Mouse (Mus musculus) liver, adult 2 months (tissue): ENCODE data around the gene Uqcrc1. TPM values are rescaled to one million over a fixed set of nuclear protein-coding genes. Genes with fewer than 3 reads are reported as not detected.
A peak's percentile ranks its signal among the peaks of the same experiment; 100 is the strongest.

Experiments
- DNase-seq: peaks from one replicate; pipeline ENCODE4 v3.0.0-alpha.2; 2011; ENCODE audit warnings: low read depth, low spot score; ENCODE audit errors: extremely low read depth
- H3K27ac ChIP-seq: fragments of 200-500 bp; replicated peaks from 2 replicates; pipeline ENCODE4 v1.5.1; 2012; ENCODE audit warnings: low read depth, mild to moderate bottlenecking, control low read depth, inconsistent platforms, low read length; ENCODE audit not compliant: insufficient read depth
- H3K27me3 ChIP-seq: fragments of 200-500 bp; 2 replicates; pipeline ENCODE4 v1.6.1; 2012; ENCODE audit warnings: mild to moderate bottlenecking, moderate library complexity, low read length, inconsistent platforms; ENCODE audit not compliant: control insufficient read depth, insufficient read depth
- H3K36me3 ChIP-seq: fragments of 200-500 bp; 2 replicates; pipeline ENCODE4 v1.6.1; 2012; ENCODE audit warnings: low read length, inconsistent platforms; ENCODE audit not compliant: control insufficient read depth, insufficient read depth
- H3K4me1 ChIP-seq: fragments of 200-500 bp; 2 replicates; pipeline ENCODE4 v1.6.1; 2011; ENCODE audit warnings: low read length; ENCODE audit not compliant: control insufficient read depth, insufficient read depth
- H3K4me3 ChIP-seq: fragments of 200-500 bp; 2 replicates; pipeline ENCODE4 v1.5.1; 2011; ENCODE audit warnings: low read depth, mild to moderate bottlenecking, control low read depth, low read length, moderate library complexity; ENCODE audit not compliant: insufficient read depth
- H3K79me2 ChIP-seq: fragments of 200-500 bp; 2 replicates; pipeline ENCODE4 v1.6.1; 2012; ENCODE audit warnings: inconsistent platforms, mild to moderate bottlenecking, low read length, moderate library complexity; ENCODE audit not compliant: control insufficient read depth, insufficient read depth
- H3K9ac ChIP-seq: fragments of 200-500 bp; 2 replicates; pipeline ENCODE4 v1.6.1; 2012; ENCODE audit warnings: low read depth, mild to moderate bottlenecking, control low read depth, inconsistent platforms, low read length
- CTCF ChIP-seq: fragments of 200-500 bp; IDR thresholded peaks from 2 replicates; pipeline ENCODE4 v1.5.1; 2011; ENCODE audit warnings: low read depth, low read length, control low read depth
- POLR2A ChIP-seq: fragments of 200-500 bp; IDR thresholded peaks from 2 replicates; pipeline ENCODE4 v1.6.1; 2011; ENCODE audit warnings: low read length, control low read depth; ENCODE audit not compliant: insufficient read depth; ENCODE audit errors: extremely low read depth
- WGBS: fragments of 180-500 bp; shearing (Covaris S2); methylation state at CpG from one replicate; pipeline ENCODE4 v1.1.7; 2018; 5-methylcytosine and 5-hydroxymethylcytosine counted together
- polyA plus RNA-seq: library from polyadenylated mRNA; depleted of rRNA; stranded (reverse); fragments of >200 nt; gene quantifications from 2 replicates; pipeline ENCODE4 v1.2.3, GENCODE M21; 2012
- total RNA-seq: library from RNA; depleted of rRNA; stranded (reverse); fragments of >200 nt; gene quantifications from 2 replicates; pipeline ENCODE4 v1.2.3, GENCODE M21; 2014

Gene Uqcrc1
- total and polyA plus RNA-seq, 2 experiments, result 323 to 677 TPM

GRCm38 (mm10) chr9:108925897-108926296 lies 10.5 kb upstream of the Uqcrc1 start:
- H3K27ac ChIP-seq, result no peak overlapping the region
- DNase-seq, result peak; percentile 60
- H3K9ac ChIP-seq, result no peak overlapping the region
- peaks cover 2% of the 10 kb centered on the region; the same call in 1 of the 2 replicates for H3K27me3 ChIP-seq
- H3K4me3 ChIP-seq, result no peak overlapping the region
- no peak for TF ChIP-seq CTCF
- no peaks in the 10 kb centered on the region for H3K36me3 ChIP-seq
- no peaks in the 10 kb centered on the region for H3K79me2 ChIP-seq
- H3K4me1 ChIP-seq, result no peaks in the 10 kb centered on the region; the same call in 1 of the 2 replicates
- 21% methylated on average over 8 of the region's 8 CpGs for WGBS

GRCm38 (mm10) chr9:108928424-108928823 lies 8.0 kb upstream of the Uqcrc1 start:
- Histone ChIP-seq H3K27ac (no peak overlapping the region), H3K4me1 (no peaks in the 10 kb centered on the region; the same call in 1 of the 2 replicates), H3K36me3 (no peaks in the 10 kb centered on the region), H3K9ac (no peak overlapping the region), H3K79me2 (no peaks in the 10 kb centered on the region), H3K4me3 (no peak overlapping the region), H3K27me3 (no peaks in the 10 kb centered on the region)
- DNase-seq, result no peak
- WGBS, result 91% methylated on average over 3 of the region's 3 CpGs
- TF ChIP-seq POLR2A (no peak), CTCF (no peak)

GRCm38 (mm10) chr9:108935991-108936390 lies 442 bp upstream of the Uqcrc1 start:
- 9% methylated on average over 3 of the region's 3 CpGs for WGBS
- Histone ChIP-seq H3K27me3 (no peaks in the 10 kb centered on the region), H3K79me2 (peaks cover 22% of the 10 kb centered on the region; the same call in 1 of the 2 replicates), H3K27ac (no peak overlapping the region), H3K4me1 (no peaks in the 10 kb centered on the region), H3K4me3 (no peak overlapping the region), H3K9ac (no peak overlapping the region), H3K36me3 (peaks cover 23% of the 10 kb centered on the region)
- no peak for TF ChIP-seq POLR2A
- TF ChIP-seq CTCF, result no peak
- no peak for DNase-seq

- Histone ChIP-seq H3K79me2 (peaks cover 3% of the 10 kb centered on the region; the same call in 1 of the 2 replicates), H3K4me3 (no peak overlapping the region), H3K9ac (no peak overlapping the region), H3K27ac (no peak overlapping the region), H3K4me1 (0 out of 2 replicates have a peak, but pooled peaks cover 2% of the 10 kb centered on the region), H3K27me3 (no peaks in the 10 kb centered on the region), H3K36me3 (peaks cover 68% of the 10 kb centered on the region)
- WGBS, result 83% methylated on average over 9 of the region's 9 CpGs
- no peak for DNase-seq
- no peak for TF ChIP-seq POLR2A
- TF ChIP-seq CTCF, result no peak
Observed at GRCm38 (mm10) chr9:108945111-108945510, 8.7 kb downstream of the Uqcrc1 start.

GRCm38 (mm10) chr9:108945608-108946007 lies 9.2 kb downstream of the Uqcrc1 start:
- no peak overlapping the region for H3K9ac ChIP-seq
- H3K36me3 ChIP-seq, result peaks cover 65% of the 10 kb centered on the region
- no peak overlapping the region for H3K4me3 ChIP-seq
- DNase-seq, result no peak
- no peak for TF ChIP-seq POLR2A
- no peak for TF ChIP-seq CTCF
- no peaks in the 10 kb centered on the region for H3K27me3 ChIP-seq
- peaks cover 3% of the 10 kb centered on the region; the same call in 1 of the 2 replicates for H3K79me2 ChIP-seq
- 92% methylated on average over 5 of the region's 5 CpGs for WGBS
- 0 out of 2 replicates have a peak, but pooled peaks cover 2% of the 10 kb centered on the region for H3K4me1 ChIP-seq
- no peak overlapping the region for H3K27ac ChIP-seq

- Histone ChIP-seq H3K79me2 (no peaks in the 10 kb centered on the region), H3K27me3 (no peaks in the 10 kb centered on the region), H3K4me1 (no peaks in the 10 kb centered on the region), H3K9ac (no peak overlapping the region), H3K4me3 (no peak overlapping the region), H3K27ac (no peak overlapping the region), H3K36me3 (peaks cover 42% of the 10 kb centered on the region)
- WGBS, result 89% methylated on average over 13 of the region's 13 CpGs
- no peak for TF ChIP-seq CTCF
- no peak for TF ChIP-seq POLR2A
- no peak for DNase-seq
Observed at GRCm38 (mm10) chr9:108949231-108949966, 13.0 kb downstream of the Uqcrc1 start.
